Mouse (Mus musculus) erythroblast, embryonic 14.5 days (primary cell): ENCODE measurements around the gene Vmn1r55.

Experiments
- GATA1 ChIP-seq: IDR thresholded peaks from 2 replicates; pipeline ENCODE4 v1.6.1; 2012; ENCODE audit warnings: low read length, inconsistent platforms, mixed read lengths
- TAL1 ChIP-seq: IDR thresholded peaks from 3 replicates; pipeline ENCODE4 v1.6.1; 2012; ENCODE audit warnings: low read length, inconsistent platforms, mixed read lengths

DNA sequence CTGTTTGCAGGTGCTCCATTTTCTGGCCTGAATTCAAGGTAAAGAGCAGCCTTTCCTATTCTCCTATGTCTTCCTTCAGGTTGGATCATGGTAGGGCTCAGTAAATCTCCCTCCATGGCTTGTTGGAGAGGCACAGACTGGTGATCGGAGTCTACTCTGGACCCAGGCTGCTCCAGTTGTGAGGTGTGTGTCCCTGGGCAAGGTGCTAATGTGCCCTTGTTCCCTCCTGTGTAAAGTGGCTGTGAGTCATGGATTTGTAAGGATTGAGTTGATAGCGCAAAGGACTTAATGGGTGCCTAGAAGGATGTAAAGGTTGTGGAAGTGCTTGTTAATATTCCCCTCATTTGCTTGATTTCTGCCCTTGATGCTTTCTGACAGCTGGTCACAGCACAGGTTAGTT, 67.5 kb downstream of the Vmn1r55 start:
- TF ChIP-seq GATA1, result no peak
- no peak for TF ChIP-seq TAL1
